Mouse (Mus musculus) lung, embryonic 16.5 days (tissue): ENCODE results near the gene Sirt4. TPM values are rescaled to one million over a fixed set of nuclear protein-coding genes. Genes with fewer than 3 reads are reported as not detected.
"Not testable (repeated sequence)": the region's sequence is repeated elsewhere in the genome, so short reads cannot be mapped to it uniquely, and the experiment has no call there.

Source experiments
- ATAC-seq: fragments of 200-750 bp; cut with Nextera tagmentation; 2 replicates; pipeline ENCODE4 v1.8.0; 2017; ENCODE audit warnings: low read depth, mild to moderate bottlenecking, moderate library complexity
- H3K27ac ChIP-seq: fragments of 300-500 bp; sonication (generic); 2 replicates; pipeline ENCODE4 v1.5.1; 2014; ENCODE audit warnings: mild to moderate bottlenecking, control low read depth, low read length
- H3K27me3 ChIP-seq: fragments of 300-500 bp; sonication (generic); 2 replicates; pipeline ENCODE4 v1.6.1; 2014; ENCODE audit warnings: low read depth, low read length, mixed read lengths; ENCODE audit not compliant: control insufficient read depth, insufficient read depth
- H3K36me3 ChIP-seq: fragments of 300-500 bp; sonication (generic); 2 replicates; pipeline ENCODE4 v1.6.1; 2014; ENCODE audit warnings: low read length; ENCODE audit not compliant: control insufficient read depth, insufficient read depth
- H3K4me1 ChIP-seq: fragments of 300-500 bp; sonication (generic); replicated peaks from 2 replicates; pipeline ENCODE4 v1.6.1; 2014; ENCODE audit warnings: low read length, mixed read lengths; ENCODE audit not compliant: control insufficient read depth, insufficient read depth
- H3K4me2 ChIP-seq: fragments of 300-500 bp; sonication (generic); 2 replicates; pipeline ENCODE4 v1.6.1; 2014; ENCODE audit warnings: low read depth, low read length, control low read depth
- H3K4me3 ChIP-seq: fragments of 300-500 bp; sonication (generic); 2 replicates; pipeline ENCODE4 v1.5.1; 2014; ENCODE audit warnings: mild to moderate bottlenecking, low read length, control low read depth
- H3K9ac ChIP-seq: fragments of 300-500 bp; sonication (generic); 2 replicates; pipeline ENCODE4 v1.6.1; 2014; ENCODE audit warnings: low read length, control low read depth
- H3K9me3 ChIP-seq: fragments of 300-500 bp; sonication (generic); 2 replicates; pipeline ENCODE4 v1.6.1; 2016; ENCODE audit warnings: low read length; ENCODE audit not compliant: control insufficient read depth
- WGBS: fragments of 180-500 bp; shearing (Covaris S2); extraction: QIAGEN DNeasy Blood & Tissue Kit; methylation state at CpG from one replicate; pipeline ENCODE4 v1.1.7; 2014; 5-methylcytosine and 5-hydroxymethylcytosine counted together
- polyA plus RNA-seq: library from polyadenylated mRNA; unstranded; fragments of >200 nt; fragmentation: Nextera tagmentation; extraction: Ambion mirVana; gene quantifications from 2 replicates; pipeline ENCODE4 v1.2.1, GENCODE M21; 2015

The Sirt4 gene
- polyA plus RNA-seq, 1 experiment from 2014 or later, result 31.4 TPM

GRCm38 (mm10) chr5:115509321-115509761 lies 24.8 kb upstream of the Sirt4 start:
- H3K4me2 ChIP-seq, result peak overlapping the region; percentile 93
- H3K4me3 ChIP-seq, result peak overlapping the region; percentile 94
- H3K27me3 ChIP-seq, result no peaks in the 10 kb centered on the region
- H3K27ac ChIP-seq, result peak overlapping the region; percentile 79
- no peaks in the 10 kb centered on the region for H3K9me3 ChIP-seq
- peaks cover 40% of the 10 kb centered on the region for H3K4me1 ChIP-seq
- H3K36me3 ChIP-seq, result no peaks in the 10 kb centered on the region
- peak overlapping the region; percentile 2 for H3K9ac ChIP-seq
- 34% methylated on average over 15 of the region's 15 CpGs for WGBS
- ATAC-seq, result peak; percentile 21; the same call in 1 of the 2 replicates

GRCm38 (mm10) chr5:115508859-115509147 lies 24.3 kb upstream of the Sirt4 start:
- Histone ChIP-seq H3K4me1 (peaks cover 35% of the 10 kb centered on the region), H3K27ac (peak overlapping the region; percentile 79), H3K9ac (peak overlapping the region; percentile 96), H3K9me3 (no peaks in the 10 kb centered on the region), H3K4me3 (peak overlapping the region; percentile 94), H3K27me3 (no peaks in the 10 kb centered on the region), H3K36me3 (no peaks in the 10 kb centered on the region), H3K4me2 (peak overlapping the region; percentile 93)
- 28% methylated on average over 10 of the region's 10 CpGs for WGBS
- ATAC-seq, result peak; percentile 16

- Histone ChIP-seq H3K4me2 (peak overlapping the region; percentile 93), H3K36me3 (no peaks in the 10 kb centered on the region), H3K27ac (peak overlapping the region; percentile 79), H3K4me3 (peak overlapping the region; percentile 94), H3K9ac (peak overlapping the region; percentile 96), H3K27me3 (no peaks in the 10 kb centered on the region), H3K4me1 (peaks cover 32% of the 10 kb centered on the region), H3K9me3 (no peaks in the 10 kb centered on the region)
- ATAC-seq, result no peak
- 23% methylated on average over 18 of the region's 18 CpGs for WGBS
Measured at GRCm38 (mm10) chr5:115507981-115508858, 23.7 kb upstream of the Sirt4 start.

- H3K27me3 ChIP-seq, result no peaks in the 10 kb centered on the region
- H3K36me3 ChIP-seq, result no peaks in the 10 kb centered on the region
- no peaks in the 10 kb centered on the region for H3K9me3 ChIP-seq
- 8% methylated on average over 12 of the region's 12 CpGs for WGBS
- peak overlapping the region; percentile 43 for H3K27ac ChIP-seq
- no peak for ATAC-seq
- H3K4me3 ChIP-seq, result peak overlapping the region; percentile 94
- H3K4me2 ChIP-seq, result peak overlapping the region; percentile 93
- H3K4me1 ChIP-seq, result peaks cover 32% of the 10 kb centered on the region
- peak overlapping the region; percentile 96 for H3K9ac ChIP-seq
Measured at GRCm38 (mm10) chr5:115507267-115507980, 22.9 kb upstream of the Sirt4 start.

- peaks cover 32% of the 10 kb centered on the region for H3K4me1 ChIP-seq
- peak; percentile 89 for ATAC-seq
- H3K27ac ChIP-seq, result peak within 1 kb of the TSS; percentile 66
- H3K9me3 ChIP-seq, result no peaks in the 10 kb centered on the region
- H3K4me2 ChIP-seq, result peak within 1 kb of the TSS; percentile 93
- peak within 1 kb of the TSS; percentile 94 for H3K4me3 ChIP-seq
- no peaks in the 10 kb centered on the region for H3K36me3 ChIP-seq
- no peaks in the 10 kb centered on the region for H3K27me3 ChIP-seq
- H3K9ac ChIP-seq, result peak within 1 kb of the TSS; percentile 96
- WGBS, result under 1% methylated on average over 49 of the region's 74 CpGs
Measured at GRCm38 (mm10) chr5:115506454-115507201, 22.1 kb upstream of the Sirt4 start, which contains the start of gene Pxn. Gene Pxn (plus strand): TSS chr5:115506676.

GRCm38 (mm10) chr5:115505617-115506016 lies 21.1 kb upstream of the Sirt4 start:
- WGBS, result 70% methylated on average over 4 of the region's 4 CpGs
- not testable (repeated sequence) for H3K4me2 ChIP-seq, ATAC-seq, H3K27me3 ChIP-seq, H3K9me3 ChIP-seq, H3K9ac ChIP-seq, H3K36me3 ChIP-seq, H3K4me3 ChIP-seq, H3K27ac ChIP-seq
- H3K4me1 ChIP-seq, result peaks cover 32% of the 10 kb centered on the region

GRCm38 (mm10) chr5:115503035-115503434 lies 18.5 kb upstream of the Sirt4 start:
- Histone ChIP-seq H3K4me2 (no peak overlapping the region), H3K4me3 (no peak overlapping the region), H3K27ac (no peak overlapping the region), H3K9me3 (no peaks in the 10 kb centered on the region), H3K36me3 (no peaks in the 10 kb centered on the region), H3K4me1 (peaks cover 12% of the 10 kb centered on the region), H3K9ac (no peak overlapping the region), H3K27me3 (no peaks in the 10 kb centered on the region)
- WGBS, result 53% methylated on average over 12 of the region's 12 CpGs
- no peak for ATAC-seq

- no peak for ATAC-seq
- 0 out of 2 replicates have a peak, but pooled peaks cover 2% of the 10 kb centered on the region for H3K4me1 ChIP-seq
- no peak overlapping the region for H3K9ac ChIP-seq
- no peak overlapping the region for H3K27ac ChIP-seq
- no peak overlapping the region for H3K4me2 ChIP-seq
- 72% methylated on average over 12 of the region's 12 CpGs for WGBS
- H3K27me3 ChIP-seq, result no peaks in the 10 kb centered on the region
- no peak overlapping the region for H3K4me3 ChIP-seq
- H3K36me3 ChIP-seq, result no peaks in the 10 kb centered on the region
- H3K9me3 ChIP-seq, result no peaks in the 10 kb centered on the region
Measured at GRCm38 (mm10) chr5:115500383-115500935, 15.9 kb upstream of the Sirt4 start.
